Mouse (Mus musculus) stomach, postnatal 0 days (tissue): ENCODE measurements around the gene Rtbdn.

Source experiments
- CTCF ChIP-seq: IDR thresholded peaks from 2 replicates; pipeline ENCODE4 v1.5.1; 2016; ENCODE audit warnings: antibody characterized with exemption, low read depth, mild to moderate bottlenecking, moderate library complexity
- EP300 ChIP-seq: optimal IDR thresholded peaks from 2 replicates; pipeline ENCODE3; 2016; ENCODE audit warnings: antibody characterized with exemption

DNA sequence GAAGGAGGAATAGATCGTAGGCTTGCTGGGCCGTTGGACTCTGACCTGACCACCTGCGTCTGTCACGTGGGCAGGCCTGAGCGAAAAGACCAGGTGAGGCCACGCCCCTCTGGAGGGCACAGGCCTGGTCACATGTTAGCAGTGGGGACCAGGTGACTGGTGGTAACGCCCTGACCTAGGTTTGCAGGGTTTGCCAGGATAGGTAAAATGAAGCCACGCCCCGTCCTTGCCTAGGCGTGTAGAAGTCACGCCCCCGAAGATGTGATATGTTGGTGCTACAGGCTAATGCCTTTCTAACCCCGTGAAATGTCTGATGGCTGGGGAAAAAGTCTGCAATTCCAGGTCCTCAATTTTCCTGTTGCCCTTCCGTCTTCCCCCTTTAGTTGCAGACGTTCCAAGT is 44.0 kb downstream of the Rtbdn start:
- TF ChIP-seq CTCF (no peak), EP300 (no peak)
